Mouse (Mus musculus): ENCODE data around the gene Oaz3.
A peak's percentile ranks its signal among the peaks of the same experiment; 100 is the strongest.

The Oaz3 gene

DNA sequence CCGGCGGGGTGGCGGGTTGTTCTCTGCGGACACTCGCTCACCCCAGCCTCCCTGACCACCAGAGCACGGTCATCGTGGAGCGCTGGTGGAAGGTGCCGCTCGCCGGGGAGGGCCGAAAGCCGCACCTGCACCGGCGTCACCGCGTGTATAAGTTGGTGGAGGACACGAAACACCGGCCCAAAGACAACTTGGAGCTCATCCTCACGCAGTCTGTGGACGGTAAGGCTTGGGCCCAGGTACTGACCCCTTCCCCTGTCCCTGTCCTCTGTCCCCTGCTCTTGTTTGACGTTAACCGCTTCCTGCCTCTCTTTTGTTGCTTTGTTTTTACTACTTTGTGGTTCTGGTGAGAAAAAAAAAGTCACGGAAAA is at the start of gene Oaz3:
Gene Oaz3, minus strand, starts transcription at position 319 of the 368 bp plus-strand sequence.
- DNase-seq (ENCODE audit: low spot score) = no peak

GRCm38 (mm10) chr3:94487581-94487980 is 43.9 kb upstream of the Oaz3 start:
- DNase-seq (ENCODE audit: low spot score) = no peak

- no peak for DNase-seq (ENCODE audit: low spot score)
Observed at GRCm38 (mm10) chr3:94485922-94486321, 42.2 kb upstream of the Oaz3 start.

DNA sequence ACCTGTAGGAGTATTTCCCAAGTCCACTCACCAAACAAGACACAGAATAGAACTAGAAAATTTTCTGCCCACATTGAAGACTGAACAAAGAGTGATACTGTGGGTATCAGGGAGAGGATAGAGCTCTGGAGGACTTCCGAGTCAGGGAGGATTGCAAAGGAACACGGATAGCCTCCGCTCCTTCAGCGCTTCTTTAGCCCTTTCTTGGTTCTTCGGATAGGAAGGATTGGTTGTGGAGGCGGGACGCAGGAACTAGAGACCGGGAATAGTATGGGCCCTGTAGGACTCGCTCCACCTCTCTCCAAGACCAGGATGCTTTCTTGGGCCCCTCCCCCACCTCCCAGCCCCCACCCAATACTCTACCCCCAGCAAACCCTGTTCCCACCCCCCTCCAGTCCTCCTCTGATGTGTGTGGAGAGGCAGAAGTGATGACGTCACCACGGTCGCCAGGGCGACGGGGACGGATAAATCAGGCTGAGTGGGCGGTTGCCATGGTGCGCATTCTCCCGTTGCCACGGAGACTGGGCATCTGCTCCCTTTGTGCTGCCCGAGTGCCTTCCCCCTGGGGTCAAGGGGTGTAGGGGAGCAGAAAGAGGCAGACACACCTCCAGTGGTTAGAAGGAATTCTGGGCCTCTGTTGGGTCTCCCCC is 40.2 kb upstream of the Oaz3 start:
- DNase-seq (ENCODE audit: low spot score) = peak; percentile 45

- no peak for DNase-seq (ENCODE audit: low spot score)
Observed at GRCm38 (mm10) chr3:94482764-94483385, 39.2 kb upstream of the Oaz3 start.

DNA sequence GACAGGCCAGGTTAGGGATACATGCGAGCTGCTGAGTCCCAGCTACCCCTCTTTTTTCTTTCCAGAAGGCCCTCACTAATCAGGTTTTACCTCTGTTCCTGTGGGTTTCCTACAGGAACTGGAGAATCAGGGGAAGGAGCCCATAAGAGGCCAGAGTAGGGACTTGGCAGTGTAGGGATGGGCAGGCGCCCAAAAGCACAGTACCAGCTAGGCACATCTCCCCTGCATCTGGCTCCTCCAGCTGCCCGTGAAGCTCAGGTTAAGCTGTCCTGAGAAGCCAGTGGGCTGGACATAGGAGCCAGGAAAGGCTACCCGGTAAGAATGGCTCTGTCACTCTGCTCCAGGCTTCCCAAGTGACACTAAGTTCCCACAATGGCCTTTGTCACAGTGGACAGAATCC is 37.7 kb upstream of the Oaz3 start:
- DNase-seq (ENCODE audit: low spot score) = no peak

- no peak for DNase-seq (ENCODE audit: low spot score)
Observed at GRCm38 (mm10) chr3:94480291-94480884, 36.7 kb upstream of the Oaz3 start, which contains the start of gene Riiad1. Gene Riiad1 (minus strand): TSS chr3:94480341.

- DNase-seq (ENCODE audit: low spot score) = no peak
Observed at GRCm38 (mm10) chr3:94479564-94479963, 35.8 kb upstream of the Oaz3 start.

DNA sequence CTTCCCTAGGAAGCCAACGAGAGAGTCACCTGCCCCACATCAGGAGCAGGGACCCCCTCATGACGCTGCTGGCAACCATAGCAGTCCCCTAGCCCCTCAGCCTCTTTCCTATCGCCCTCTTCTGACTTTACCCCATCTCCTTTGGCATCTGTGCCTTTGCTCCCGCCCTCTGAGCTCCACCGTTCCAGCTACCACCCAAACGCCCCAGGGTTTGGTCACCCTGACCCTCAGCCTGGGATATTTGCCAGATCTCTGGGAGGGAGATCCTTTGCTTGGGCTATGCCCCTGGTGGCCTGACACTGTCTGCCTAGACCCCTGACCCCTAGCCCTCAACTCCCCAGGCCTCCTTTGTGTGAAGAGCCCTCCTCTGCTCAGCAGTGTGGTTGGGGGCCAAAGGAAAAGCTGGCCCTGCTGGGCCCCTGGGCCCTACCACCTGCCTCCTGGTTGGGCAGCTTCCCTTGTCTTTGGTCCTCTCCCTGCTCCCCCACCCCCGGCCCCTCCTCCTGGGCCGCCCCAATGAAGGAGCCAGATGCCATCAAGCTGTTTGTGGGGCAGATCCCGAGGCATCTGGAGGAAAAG is 35.0 kb upstream of the Oaz3 start:
- DNase-seq (ENCODE audit: low spot score) = no peak

GRCm38 (mm10) chr3:94477981-94478422 is 34.3 kb upstream of the Oaz3 start, which contains the start of gene Celf3:
Gene Celf3 (plus strand): TSS chr3:94478295.
- no peak for DNase-seq (ENCODE audit: low spot score)

- no peak for DNase-seq (ENCODE audit: low spot score)
Observed at GRCm38 (mm10) chr3:94477444-94477843, 33.7 kb upstream of the Oaz3 start.

DNA sequence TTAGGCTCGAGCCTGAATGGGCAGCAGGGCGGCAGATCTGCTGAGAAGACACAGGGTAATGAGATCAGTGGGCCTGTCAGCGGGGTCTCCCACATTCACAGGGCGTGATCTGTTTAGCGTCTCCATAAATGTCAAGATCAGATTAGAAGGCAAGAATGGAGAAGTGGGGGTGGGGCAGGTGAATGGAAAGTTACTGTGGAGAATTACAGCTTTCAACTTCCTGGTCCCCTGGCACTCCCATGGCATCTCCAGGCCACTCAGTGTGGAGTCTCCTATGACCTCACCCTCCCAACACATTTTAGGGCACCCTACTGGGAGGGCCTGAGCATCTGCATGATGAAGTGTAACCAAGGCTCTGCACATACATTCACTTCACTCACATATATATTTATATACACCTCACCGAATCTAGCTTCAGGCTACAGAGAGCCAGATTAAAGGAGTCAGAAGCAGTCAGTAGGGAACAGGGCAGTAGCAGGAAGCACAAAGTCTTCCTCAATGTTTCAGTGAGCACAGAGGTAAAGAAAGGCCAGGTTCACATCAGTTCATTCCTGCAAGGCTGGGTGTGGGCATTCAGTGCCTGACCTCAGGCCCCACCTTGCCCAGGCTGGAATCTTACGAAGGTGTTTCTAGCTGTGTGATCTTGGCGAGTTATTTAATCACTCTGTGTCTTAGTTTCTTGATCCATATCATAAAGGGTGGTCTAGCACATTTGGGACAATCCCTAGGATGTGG is 32.8 kb upstream of the Oaz3 start:
- DNase-seq (ENCODE audit: low spot score) = no peak

DNA sequence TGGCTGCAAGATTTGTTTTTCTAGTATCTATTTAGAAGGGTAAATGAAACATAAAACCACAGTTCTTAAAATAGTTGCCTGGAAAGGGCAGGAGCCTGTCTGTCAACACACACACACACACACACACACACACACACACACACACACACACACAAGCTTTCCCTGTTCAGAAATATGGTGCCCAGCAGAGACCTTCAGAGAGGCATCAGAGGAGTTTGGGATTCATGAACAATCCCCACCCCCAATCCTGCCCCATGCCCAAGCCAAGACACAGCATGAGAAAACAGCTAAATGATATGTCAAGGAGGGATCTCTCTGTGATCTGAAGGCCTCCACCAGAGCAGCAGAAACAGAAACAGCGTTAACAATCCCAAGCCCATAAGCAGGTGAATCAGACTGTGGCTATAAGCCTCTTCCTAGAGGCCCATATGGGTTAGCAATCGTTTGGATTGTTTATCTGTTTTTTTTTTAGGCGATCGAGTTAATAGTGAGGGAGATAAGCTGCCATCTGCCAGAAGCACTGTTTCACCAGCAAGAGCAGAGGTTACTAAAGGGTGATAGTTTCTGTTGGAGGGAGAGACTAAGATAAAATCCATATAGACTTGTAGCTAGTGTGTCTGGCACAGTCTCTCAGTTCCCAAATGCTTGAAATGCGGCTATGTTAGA is 30.0 kb upstream of the Oaz3 start:
- no peak for DNase-seq (ENCODE audit: low spot score)

DNA sequence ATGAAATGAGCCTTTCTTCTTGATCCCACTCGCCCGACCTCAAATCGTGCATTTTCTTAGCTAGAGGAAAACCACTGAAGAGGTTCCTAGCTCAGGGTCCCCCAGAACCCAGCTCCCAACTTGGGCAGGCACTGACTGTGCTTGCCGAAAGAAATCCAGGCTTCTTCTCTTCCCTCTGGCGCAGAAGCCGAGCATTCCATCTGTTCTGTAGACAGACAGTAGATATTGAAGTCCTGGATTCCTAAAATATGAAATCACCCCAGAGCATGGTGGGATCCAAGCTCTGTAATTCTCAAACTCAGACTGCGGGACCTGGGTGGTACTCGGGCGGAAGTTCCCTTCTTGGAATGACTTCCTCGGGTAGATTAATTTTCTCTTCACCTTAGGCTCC is 29.4 kb upstream of the Oaz3 start:
- no peak for DNase-seq (ENCODE audit: low spot score)

DNA sequence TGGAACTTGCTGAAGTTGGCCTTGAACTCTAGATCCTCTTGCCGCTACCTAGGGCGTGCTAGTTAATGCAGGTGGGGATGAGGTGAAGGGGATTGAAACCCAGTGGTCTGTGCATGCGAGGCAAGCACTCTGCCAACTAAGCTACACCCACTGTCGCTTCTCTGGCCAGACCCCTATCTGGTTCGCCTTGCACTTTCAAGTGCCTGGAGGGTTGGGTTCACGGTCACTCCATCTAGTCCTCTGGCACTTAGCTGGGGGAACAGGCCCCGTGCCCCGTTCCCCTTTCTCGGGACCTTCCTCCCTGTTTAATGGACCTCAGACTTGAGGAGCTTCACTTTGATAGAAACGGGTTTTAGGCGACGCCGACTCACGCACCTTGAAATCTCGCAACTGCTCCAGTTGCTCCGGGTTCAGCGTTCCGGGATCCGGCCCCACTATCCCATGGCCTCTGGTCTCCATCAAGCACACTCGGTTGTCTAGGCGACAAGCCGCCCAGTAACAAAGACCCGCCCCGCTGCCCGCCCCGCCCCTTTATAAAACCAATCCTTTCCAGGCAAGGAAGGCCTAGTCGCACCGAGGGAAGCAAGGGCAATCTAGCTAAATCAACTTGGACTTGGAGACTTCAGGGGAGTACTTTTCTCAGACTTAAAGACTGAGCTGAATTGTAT is 28.9 kb upstream of the Oaz3 start:
- peak; percentile 67 for DNase-seq (ENCODE audit: low spot score)

GRCm38 (mm10) chr3:94468931-94469330 is 25.2 kb upstream of the Oaz3 start:
- no peak for DNase-seq (ENCODE audit: low spot score)

GRCm38 (mm10) chr3:94465632-94466430 is 22.1 kb upstream of the Oaz3 start:
- no peak for DNase-seq (ENCODE audit: low spot score)

DNA sequence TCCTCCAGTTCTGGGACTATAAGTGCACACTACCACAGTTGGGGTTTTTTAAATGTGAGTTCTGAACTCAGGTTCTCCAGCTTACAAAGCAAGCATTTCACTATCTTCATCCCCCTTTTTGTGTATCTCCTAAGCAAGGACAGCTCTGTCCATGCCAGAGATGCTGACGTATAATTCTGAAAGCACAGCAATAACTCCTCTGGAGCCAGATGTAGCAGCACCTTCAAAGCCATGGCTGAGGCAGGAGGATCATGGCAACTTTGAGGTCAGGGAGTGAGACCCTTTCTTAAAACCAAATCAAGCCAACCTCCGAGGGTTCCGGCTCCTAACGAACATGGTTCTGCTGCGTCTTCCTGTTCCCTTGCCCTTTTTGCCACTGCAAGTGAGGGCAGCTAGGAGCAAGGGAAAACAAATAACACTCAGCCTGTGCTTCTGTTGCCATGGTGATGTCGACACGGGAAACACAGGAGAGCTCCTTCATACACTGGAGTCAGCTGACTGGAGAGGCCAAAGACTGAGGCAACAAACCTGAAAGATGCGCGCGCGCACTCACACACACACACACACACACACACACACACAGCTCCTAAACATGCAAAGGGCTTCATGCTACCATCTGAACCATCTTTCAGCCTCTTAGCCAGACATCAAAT is 20.3 kb upstream of the Oaz3 start:
- peak; percentile 33 for DNase-seq (ENCODE audit: low spot score)

- no peak for DNase-seq (ENCODE audit: low spot score)
Observed at GRCm38 (mm10) chr3:94459834-94460233, 16.1 kb upstream of the Oaz3 start.

GRCm38 (mm10) chr3:94457055-94457454 is 13.3 kb upstream of the Oaz3 start:
- DNase-seq (ENCODE audit: low spot score) = no peak

Measured in yolk sac, embryonic 10.5 days (tissue).